Mouse (Mus musculus) MEL (cell line): ENCODE measurements around the gene Fcrl5. TPM values are rescaled to one million over a fixed set of nuclear protein-coding genes. Genes with fewer than 3 reads are reported as not detected.

Experiments
- DNase-seq: peaks from one replicate; pipeline ENCODE4 v3.0.0; 2011; ENCODE audit warnings: low read depth, low spot score
- H3K27ac ChIP-seq: 2 replicates; pipeline ENCODE4 v1.5.1; 2012; ENCODE audit warnings: low read depth, mild to moderate bottlenecking, control low read depth, low read length, moderate library complexity; ENCODE audit not compliant: control insufficient read depth
- H3K27me3 ChIP-seq, 2 experiments: fragments of 150-350 bp in 1 of 2; sonication (generic) in 1 of 2; 2 replicates each; pipeline ENCODE4 v1.6.1; 2012; ENCODE audit warnings: low read length in 2 of 2, mild to moderate bottlenecking in 2 of 2, improper control_type of control experiment in 1 of 2, moderate library complexity in 1 of 2; ENCODE audit not compliant: insufficient read depth in 2 of 2, control insufficient read depth in 1 of 2
- H3K36me3 ChIP-seq, 2 experiments: 2 replicates each; pipeline ENCODE4 v1.6.1; 2012 to 2014; ENCODE audit warnings: low read length in 2 of 2, improper control_type of control experiment in 1 of 2, inconsistent platforms in 1 of 2, mild to moderate bottlenecking in 1 of 2; ENCODE audit not compliant: insufficient read depth in 2 of 2, control insufficient read depth in 1 of 2
- H3K4me1 ChIP-seq, 2 experiments: fragments of 150-350 bp in 1 of 2; sonication (generic) in 1 of 2; 2 replicates each; pipeline ENCODE4 v1.6.1; 2012; ENCODE audit warnings: low read length in 2 of 2, improper control_type of control experiment in 1 of 2, mild to moderate bottlenecking in 1 of 2; ENCODE audit not compliant: insufficient read depth in 2 of 2, control insufficient read depth in 1 of 2
- H3K4me3 ChIP-seq, 2 experiments: fragments of 150-350 bp in 1 of 2; sonication (generic) in 1 of 2; 2 replicates each; pipeline ENCODE4 v1.5.1; 2012; ENCODE audit warnings: low read depth in 2 of 2, low read length in 2 of 2, mild to moderate bottlenecking in 2 of 2, moderate library complexity in 2 of 2, control low read depth in 1 of 2, improper control_type of control experiment in 1 of 2; ENCODE audit not compliant: control insufficient read depth in 1 of 2, insufficient read depth in 1 of 2
- H3K79me2 ChIP-seq: 2 replicates; pipeline ENCODE4 v1.6.1; 2012; ENCODE audit warnings: mild to moderate bottlenecking, low read length, moderate library complexity; ENCODE audit not compliant: control insufficient read depth, poor library complexity, insufficient read depth
- H3K9ac ChIP-seq: 2 replicates; pipeline ENCODE4 v1.6.1; 2012; ENCODE audit warnings: low read depth, mild to moderate bottlenecking, control low read depth, low read length, moderate library complexity; ENCODE audit not compliant: control insufficient read depth, poor library complexity, severe bottlenecking
- H3K9me3 ChIP-seq: fragments of 150-350 bp; sonication (generic); replicated peaks from 2 replicates; pipeline ENCODE4 v1.6.1; 2012; ENCODE audit warnings: mild to moderate bottlenecking, low read length, improper control_type of control experiment, moderate library complexity; ENCODE audit not compliant: insufficient read depth
- CHD2 ChIP-seq: IDR thresholded peaks from 2 replicates; pipeline ENCODE4 v1.6.1; 2011; ENCODE audit warnings: low read length, improper control_type of control experiment
- CTCF ChIP-seq, 3 experiments: IDR thresholded peaks in 2 of 3; conservative IDR thresholded peaks in 1 of 3; 2 replicates each; pipeline ENCODE4 v1.5.1; 2011 to 2012; ENCODE audit warnings: low read length in 3 of 3, low read depth in 2 of 3, mild to moderate bottlenecking in 2 of 3, improper control_type of control experiment in 1 of 3, inconsistent platforms in 1 of 3, mixed read lengths in 1 of 3, moderate library complexity in 1 of 3; ENCODE audit not compliant: control insufficient read depth in 1 of 3, insufficient read depth in 1 of 3, poor library complexity in 1 of 3, severe bottlenecking in 1 of 3
- E2F4 ChIP-seq: IDR thresholded peaks from 2 replicates; pipeline ENCODE4 v1.6.1; 2011; ENCODE audit warnings: low read depth, low read length, improper control_type of control experiment, borderline replicate concordance
- ELF1 ChIP-seq: IDR thresholded peaks from 2 replicates; pipeline ENCODE4 v1.6.1; 2014; ENCODE audit warnings: low read depth, mild to moderate bottlenecking, inconsistent platforms, low read length, improper control_type of control experiment, moderate library complexity
- EP300 ChIP-seq, 2 experiments: IDR thresholded peaks; 2 replicates each; pipeline ENCODE4 v1.6.1; 2011; ENCODE audit warnings: improper control_type of control experiment in 2 of 2, low read length in 2 of 2, low read depth in 1 of 2, mild to moderate bottlenecking in 1 of 2
- ETS1 ChIP-seq: IDR thresholded peaks from 2 replicates; pipeline ENCODE4 v1.6.1; 2012; ENCODE audit warnings: low read depth, mild to moderate bottlenecking, inconsistent platforms, low read length, improper control_type of control experiment, moderate library complexity
- GABPA ChIP-seq: IDR thresholded peaks from 2 replicates; pipeline ENCODE4 v1.6.1; 2012; ENCODE audit warnings: low read depth, mild to moderate bottlenecking, inconsistent platforms, low read length, improper control_type of control experiment, moderate library complexity
- GATA1 ChIP-seq: IDR thresholded peaks from 2 replicates; pipeline ENCODE4 v1.6.1; 2011; ENCODE audit warnings: low read depth, low read length, improper control_type of control experiment
- HCFC1 ChIP-seq: IDR thresholded peaks from 2 replicates; pipeline ENCODE4 v1.6.1; 2012; ENCODE audit warnings: low read depth, mild to moderate bottlenecking, inconsistent platforms, low read length, improper control_type of control experiment, moderate library complexity
- JUND ChIP-seq: IDR thresholded peaks from 2 replicates; pipeline ENCODE4 v1.6.1; 2011; ENCODE audit warnings: low read depth, mild to moderate bottlenecking, improper control_type of control experiment, low read length
- KAT2A ChIP-seq: conservative IDR thresholded peaks from 2 replicates; pipeline ENCODE4 v1.6.1; 2012; ENCODE audit warnings: low read depth, low read length, improper control_type of control experiment, inconsistent platforms
- MAZ ChIP-seq: IDR thresholded peaks from 2 replicates; pipeline ENCODE4 v1.6.1; 2012; ENCODE audit warnings: low read depth, mild to moderate bottlenecking, inconsistent platforms, low read length, improper control_type of control experiment
- MXI1 ChIP-seq: IDR thresholded peaks from 2 replicates; pipeline ENCODE4 v1.6.1; 2011; ENCODE audit warnings: mild to moderate bottlenecking, low read depth, low read length, improper control_type of control experiment
- MYB ChIP-seq: IDR thresholded peaks from 2 replicates; pipeline ENCODE4 v1.6.1; 2011; ENCODE audit warnings: mild to moderate bottlenecking, low read depth, low read length, improper control_type of control experiment
- POLR2A ChIP-seq, 2 experiments: IDR thresholded peaks; 2 replicates each; pipeline ENCODE4 v1.6.1; 2011 to 2012; ENCODE audit warnings: low read length in 2 of 2, mild to moderate bottlenecking in 2 of 2, control low read depth in 1 of 2, improper control_type of control experiment in 1 of 2, low read depth in 1 of 2, moderate library complexity in 1 of 2; ENCODE audit not compliant: control insufficient read depth in 1 of 2, insufficient read depth in 1 of 2, poor library complexity in 1 of 2
- POLR2AphosphoS2 ChIP-seq: IDR thresholded peaks from 2 replicates; pipeline ENCODE4 v1.6.1; 2011; ENCODE audit warnings: low read length, improper control_type of control experiment
- RAD21 ChIP-seq: IDR thresholded peaks from 2 replicates; pipeline ENCODE4 v1.6.1; 2011; ENCODE audit warnings: mild to moderate bottlenecking, low read depth, low read length, improper control_type of control experiment
- SIN3A ChIP-seq: IDR thresholded peaks from 2 replicates; pipeline ENCODE4 v1.6.1; 2012; ENCODE audit warnings: low read length, improper control_type of control experiment, inconsistent platforms
- SMC3 ChIP-seq: IDR thresholded peaks from 2 replicates; pipeline ENCODE4 v1.6.1; 2011; ENCODE audit warnings: low read depth, low read length, improper control_type of control experiment
- UBTF ChIP-seq: IDR thresholded peaks from 2 replicates; pipeline ENCODE4 v1.6.1; 2012; ENCODE audit warnings: low read depth, mild to moderate bottlenecking, inconsistent platforms, low read length, improper control_type of control experiment, moderate library complexity, borderline replicate concordance; ENCODE audit not compliant: insufficient read depth
- USF1 ChIP-seq: IDR thresholded peaks from 2 replicates; pipeline ENCODE4 v1.6.1; 2014; ENCODE audit warnings: low read depth, mild to moderate bottlenecking, inconsistent platforms, low read length, improper control_type of control experiment, moderate library complexity
- USF2 ChIP-seq, 2 experiments: IDR thresholded peaks; 2 replicates each; pipeline ENCODE4 v1.6.1; 2011 to 2012; ENCODE audit warnings: improper control_type of control experiment in 2 of 2, low read length in 2 of 2, borderline replicate concordance in 1 of 2, inconsistent platforms in 1 of 2, low read depth in 1 of 2, mild to moderate bottlenecking in 1 of 2; ENCODE audit not compliant: insufficient read depth in 1 of 2
- ZKSCAN1 ChIP-seq: IDR thresholded peaks from 2 replicates; pipeline ENCODE4 v1.6.1; 2012; ENCODE audit warnings: low read depth, mild to moderate bottlenecking, inconsistent platforms, low read length, improper control_type of control experiment, moderate library complexity
- polyA plus RNA-seq, 2 experiments: library from polyadenylated mRNA; stranded (reverse) in 1 of 2; unstranded in 1 of 2; fragments of >175 nt in 1 of 2; fragments of >200 nt in 1 of 2; gene quantifications; 2 replicates each; pipeline versions ENCODE4 v1.2.1 to v1.2.4; 2012; ENCODE audit warnings: low replicate concordance in 2 of 2, low read depth in 1 of 2; ENCODE audit not compliant: insufficient read length in 2 of 2, insufficient read depth in 1 of 2, missing spikeins in 1 of 2
- total RNA-seq: library from RNA; depleted of rRNA; stranded (reverse); fragments of 300-350 nt; gene quantifications from 2 replicates; pipeline ENCODE4 v1.2.3, GENCODE M21; 2012

Fcrl5 gene
- total and polyA plus RNA-seq, 3 experiments = 0.03 TPM; not detected in 2

DNA sequence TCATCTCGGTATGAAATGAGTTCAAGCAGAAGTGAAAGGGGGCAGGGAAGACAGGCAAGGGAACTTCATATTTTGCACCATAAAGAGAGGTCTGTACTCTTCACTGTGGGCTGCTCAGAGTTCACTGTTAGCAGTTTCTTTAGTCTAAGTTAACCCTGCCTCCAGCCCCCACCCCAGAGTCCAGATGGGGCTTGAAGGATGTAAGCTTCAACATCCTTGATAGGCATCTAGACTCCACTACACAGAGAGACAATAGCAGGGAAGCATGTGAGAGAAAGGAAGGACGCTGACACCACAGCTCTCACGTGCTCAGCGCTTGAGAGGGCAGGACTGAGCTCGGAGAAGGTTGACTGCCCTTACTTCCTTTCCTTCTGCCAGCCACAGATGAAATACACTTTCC is 34.3 kb upstream of the Fcrl5 start:
- Histone ChIP-seq H3K79me2 (no peaks in the 10 kb centered on the region), H3K9me3 (no peaks in the 10 kb centered on the region), H3K4me3 (no peak overlapping the region), H3K4me1 (no peaks in the 10 kb centered on the region), H3K9ac (no peak overlapping the region), H3K27ac (no peak overlapping the region), H3K27me3 (peaks cover 2 to 4% of the 10 kb centered on the region in 2 experiments; a peak in 3 of 4 replicates), H3K36me3 (no peaks in the 10 kb centered on the region)
- TF ChIP-seq GATA1 (no peak), USF1 (no peak), CTCF (IDR thresholded peaks at IDR 0.05 in 2 of 3, conservative IDR thresholded peaks at IDR 0.05 in 1 of 3; ENCODE audit: control insufficient read depth in 1 of 3, insufficient read depth in 1 of 3, low read depth in 2 of 3, low read length in 3 of 3, poor library complexity in 1 of 3, severe bottlenecking in 1 of 3) (no peak), HCFC1 (no peak), JUND (no peak), MXI1 (no peak), EP300 (IDR thresholded peaks at IDR 0.05; ENCODE audit: low read depth in 1 of 2, low read length in 2 of 2) (no peak), ELF1 (no peak), UBTF (no peak), SIN3A (no peak), E2F4 (no peak), POLR2A (IDR thresholded peaks at IDR 0.05; ENCODE audit: control insufficient read depth in 1 of 2, insufficient read depth in 1 of 2, low read depth in 1 of 2, low read length in 2 of 2, poor library complexity in 1 of 2) (no peak), CHD2 (no peak)
- DNase-seq = no peak

DNA sequence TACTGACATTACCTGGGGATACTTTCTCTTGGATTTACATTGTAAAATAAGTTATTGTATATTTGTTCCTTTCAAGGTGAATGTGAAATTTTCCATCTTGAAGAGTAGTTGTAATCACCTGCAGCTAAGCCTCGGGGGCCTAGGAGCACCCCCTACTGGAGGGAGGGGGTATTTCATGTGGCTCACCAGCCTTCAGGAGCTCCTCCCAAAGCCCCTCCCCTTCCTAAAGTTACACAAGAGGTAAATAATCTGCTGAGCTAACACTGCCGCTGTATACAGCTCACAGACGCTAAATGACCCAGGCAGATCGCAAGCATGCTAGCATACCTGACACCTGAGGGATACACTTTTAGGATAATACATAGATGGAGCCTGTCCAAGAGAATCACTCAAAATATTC is 27.4 kb upstream of the Fcrl5 start:
- no peak for TF ChIP-seq MAZ
- peak; percentile 61 for TF ChIP-seq RAD21
- TF ChIP-seq KAT2A = no peak
- no peak for TF ChIP-seq ETS1
- peak; percentile 37 to 64 (median 64) for TF ChIP-seq CTCF (IDR thresholded peaks at IDR 0.05 in 2 of 3, conservative IDR thresholded peaks at IDR 0.05 in 1 of 3; ENCODE audit: control insufficient read depth in 1 of 3, insufficient read depth in 1 of 3, low read depth in 2 of 3, low read length in 3 of 3, poor library complexity in 1 of 3, severe bottlenecking in 1 of 3)
- no peak for TF ChIP-seq USF2 (IDR thresholded peaks at IDR 0.05; ENCODE audit: borderline replicate concordance in 1 of 2, insufficient read depth in 1 of 2, low read depth in 1 of 2, low read length in 2 of 2)
- no peak for TF ChIP-seq MYB
- TF ChIP-seq POLR2AphosphoS2 = no peak
- TF ChIP-seq SIN3A = no peak
- no peak for TF ChIP-seq JUND
- TF ChIP-seq GABPA = no peak
- TF ChIP-seq ZKSCAN1 = no peak
- TF ChIP-seq SMC3 = peak; percentile 46
- Histone ChIP-seq H3K4me1 (peaks cover 0 to 31% of the 10 kb centered on the region in 2 experiments; a peak in 2 of 4 replicates), H3K36me3 (peaks cover 0 to 18% of the 10 kb centered on the region in 2 experiments; a peak in 2 of 4 replicates), H3K27ac (no peak overlapping the region), H3K79me2 (no peaks in the 10 kb centered on the region; the same call in 1 of the 2 replicates), H3K9me3 (no peaks in the 10 kb centered on the region), H3K27me3 (no peaks in the 10 kb centered on the region), H3K4me3 (no peak overlapping the region), H3K9ac (no peak overlapping the region)
- peak; percentile 78 for DNase-seq
